Mouse (Mus musculus) cerebellum, postnatal 4 days (tissue): ENCODE results near the gene Jmjd8.

ENCODE experiments used
- DNase-seq, 2 experiments: peaks; one replicate each; pipeline ENCODE4 v3.0.0; 2022; ENCODE audit warnings: low spot score in 2 of 2, mixed read lengths in 1 of 2

Jmjd8 gene

GRCm38 (mm10) chr17:25877741-25878610, 49.3 kb downstream of the Jmjd8 start:
- DNase-seq = no peak

GRCm38 (mm10) chr17:25878611-25879180, 50.0 kb downstream of the Jmjd8 start:
- DNase-seq = no peak

- peak in 1 of 2 experiments; percentile 46 for DNase-seq
Observed at GRCm38 (mm10) chr17:25879261-25879660, 50.6 kb downstream of the Jmjd8 start.

GRCm38 (mm10) chr17:25879750-25880149, 51.1 kb downstream of the Jmjd8 start:
- no peak for DNase-seq

- DNase-seq = no peak
Observed at GRCm38 (mm10) chr17:25880196-25880910, 51.7 kb downstream of the Jmjd8 start, which contains the start of gene Wfikkn1. Gene Wfikkn1 (minus strand): TSS chr17:25880858.

GRCm38 (mm10) chr17:25880913-25881641, 52.4 kb downstream of the Jmjd8 start:
- DNase-seq = no peak
